Mouse (Mus musculus): Measurements from ENCODE around the gene Ppp1r16b.
A peak's percentile ranks its signal among the peaks of the same experiment; 100 is the strongest.
"Not testable (repeated sequence)": the region's sequence is repeated elsewhere in the genome, so short reads cannot be mapped to it uniquely, and the experiment has no call there.

Ppp1r16b gene

DNA sequence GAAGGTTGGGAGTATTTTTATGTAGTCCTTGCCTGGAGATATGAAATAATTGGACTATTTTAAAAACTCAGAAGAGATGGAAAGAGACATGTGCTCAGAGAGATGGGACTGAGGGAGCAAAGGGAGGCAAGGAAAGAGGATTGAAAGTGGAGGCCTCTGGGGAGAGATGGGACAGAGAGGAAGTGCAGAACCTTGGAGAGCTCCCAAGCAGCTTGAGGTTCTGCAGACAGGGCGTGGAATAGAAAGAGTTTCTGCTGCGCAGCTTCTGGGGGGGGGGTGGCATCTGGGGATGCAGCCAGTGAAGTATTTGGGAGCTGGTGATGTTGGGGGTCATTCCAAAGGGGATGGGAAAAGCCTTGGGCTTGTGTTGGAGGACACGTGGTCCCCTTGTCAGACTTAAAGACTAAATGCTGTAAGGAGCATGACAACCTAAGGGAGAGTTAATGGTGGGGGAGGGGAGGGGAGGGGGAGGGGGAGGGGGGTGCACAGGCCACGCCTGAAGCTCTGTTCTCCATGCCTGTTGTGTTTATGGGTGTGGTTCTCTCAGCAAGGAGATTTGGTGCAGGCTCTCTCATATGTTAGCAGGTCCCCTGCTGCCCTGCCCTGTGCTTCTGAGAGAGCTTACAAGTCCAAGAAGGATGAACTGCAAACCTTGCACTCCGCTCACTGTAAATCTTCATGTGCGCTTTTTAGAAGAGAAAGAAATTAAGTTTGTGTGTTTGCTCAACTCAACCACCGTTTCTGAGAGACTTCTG lies 63.0 kb downstream of the Ppp1r16b start:
- DNase-seq: no peak

DNA sequence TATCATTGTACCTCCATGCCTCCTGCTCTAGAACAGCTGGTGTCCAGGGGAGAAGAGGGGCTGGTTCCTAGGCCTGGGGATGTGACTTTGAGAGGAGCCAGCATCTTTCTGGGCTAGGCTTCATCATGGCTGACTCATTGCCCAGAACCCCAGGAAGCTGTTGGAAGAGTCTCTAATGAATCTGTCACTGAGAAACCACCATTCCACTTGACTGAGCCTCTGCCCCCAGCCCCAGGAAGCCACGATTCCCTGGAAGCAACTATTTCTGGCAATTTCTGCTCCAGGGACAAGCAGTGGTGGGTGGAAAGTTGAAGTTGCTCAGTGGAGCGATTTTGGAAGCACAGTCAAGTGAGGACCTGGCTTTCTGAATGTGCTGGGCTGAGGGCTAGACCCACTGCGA lies 65.7 kb downstream of the Ppp1r16b start:
- no peak for DNase-seq

DNA sequence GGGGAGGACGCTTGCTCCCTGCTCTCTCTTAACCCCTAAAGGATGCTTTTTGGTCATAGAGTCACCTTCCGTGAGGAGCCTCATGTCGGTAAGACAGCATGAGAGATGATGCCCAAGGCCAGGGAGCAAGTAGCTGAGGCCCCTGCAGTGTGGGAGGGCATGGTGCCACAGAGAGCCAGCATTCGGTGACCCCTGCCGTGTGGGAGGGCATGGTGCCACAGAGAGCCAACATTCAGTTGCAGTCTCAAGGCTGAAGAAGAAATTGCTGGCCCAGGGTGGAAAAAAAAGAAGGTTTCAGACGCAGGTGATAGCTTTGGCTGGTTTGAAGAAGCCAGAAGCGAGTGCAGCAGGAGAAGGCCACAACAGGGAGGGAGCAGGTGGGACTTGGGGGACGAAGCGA lies 67.3 kb downstream of the Ppp1r16b start:
- DNase-seq: no peak

DNA sequence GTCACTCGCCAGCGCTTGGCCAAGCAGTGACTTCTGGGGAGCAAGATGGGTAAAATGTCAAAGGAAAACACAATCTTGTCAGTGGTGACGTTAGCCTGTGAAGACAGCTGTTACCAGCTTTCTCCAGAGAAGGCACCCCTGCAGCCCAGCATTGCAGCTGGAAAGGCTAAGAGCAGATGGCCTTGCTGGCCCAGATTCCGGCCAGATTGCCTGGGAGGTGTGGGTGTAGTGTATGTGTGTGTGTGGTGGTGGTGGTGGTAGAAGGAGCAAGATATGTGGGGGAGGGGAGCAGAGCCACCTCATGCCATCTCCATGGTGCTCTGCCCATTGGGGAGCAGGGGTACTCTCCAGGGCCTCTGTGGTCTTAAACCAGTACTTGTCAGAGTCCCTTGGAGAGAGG lies 67.9 kb downstream of the Ppp1r16b start:
- no peak for DNase-seq

DNA sequence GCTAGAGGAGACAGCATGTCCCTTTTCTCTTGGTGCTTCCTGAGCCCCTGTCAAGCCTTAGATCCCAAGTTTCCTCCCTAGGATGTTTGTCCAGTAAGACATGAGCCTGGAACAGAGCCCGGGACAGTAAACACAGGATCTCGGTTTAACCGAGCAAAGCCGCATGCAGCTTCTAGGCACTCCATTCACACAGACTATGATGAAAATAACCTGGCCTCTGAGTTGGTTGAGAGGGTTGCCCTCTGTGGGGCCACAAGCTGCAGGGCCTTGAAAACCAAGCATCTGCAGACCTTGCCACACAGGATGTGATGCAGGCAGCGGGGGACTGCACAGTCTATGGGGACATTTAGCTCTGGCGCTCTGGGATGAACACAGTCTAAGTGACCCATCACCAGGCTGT lies 68.7 kb downstream of the Ppp1r16b start:
- no peak for DNase-seq

DNA sequence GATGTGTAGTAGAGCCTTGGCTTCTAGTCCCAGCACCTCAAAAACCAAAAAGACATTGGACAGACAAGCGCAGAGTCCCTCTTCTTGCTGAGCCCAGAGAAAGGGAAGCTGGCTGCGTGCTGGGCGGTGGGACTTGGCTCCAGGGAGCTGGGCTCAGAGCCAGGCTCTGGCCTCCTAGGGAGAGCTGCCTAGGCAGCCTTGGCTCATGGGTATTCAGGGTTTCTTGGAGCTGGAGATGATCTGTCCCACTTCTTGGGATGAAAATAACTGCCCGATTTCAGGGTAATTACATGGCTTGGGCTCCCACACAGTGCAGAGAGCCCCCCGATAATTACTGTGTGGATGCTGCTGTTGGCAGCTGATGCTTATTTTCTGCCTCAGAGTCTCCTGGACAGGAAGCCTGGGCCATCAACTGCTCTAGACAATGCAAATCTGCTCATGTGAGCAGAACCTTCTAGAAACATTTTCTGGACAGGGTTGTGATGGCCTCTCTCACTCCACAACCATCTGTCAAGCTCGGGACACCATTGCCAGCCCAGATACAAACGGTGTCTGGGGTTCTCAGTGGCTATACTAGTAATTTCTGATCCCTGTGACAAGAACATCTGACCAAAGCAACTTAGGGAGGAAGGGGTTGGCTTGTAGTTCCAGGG lies 69.4 kb downstream of the Ppp1r16b start:
- no peak for DNase-seq

DNA sequence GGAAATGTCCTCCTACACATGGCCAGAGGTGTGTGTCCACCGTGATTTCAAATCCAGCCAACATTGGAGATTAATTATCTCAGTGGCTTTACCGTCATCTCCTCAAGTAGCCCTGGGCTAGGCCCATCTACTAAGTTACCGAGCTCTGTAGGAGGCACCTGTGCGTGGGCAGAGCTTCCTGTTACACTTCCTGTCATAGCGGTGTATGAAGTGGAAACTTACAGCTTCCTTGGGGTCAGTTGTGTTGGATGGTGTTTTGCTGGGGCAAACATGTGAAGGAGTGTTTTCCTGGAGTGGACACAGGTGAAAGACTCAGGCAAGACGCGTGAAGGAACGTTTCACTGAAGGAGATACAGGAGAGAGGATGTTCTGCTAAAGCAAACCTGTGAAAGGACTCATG lies 70.1 kb downstream of the Ppp1r16b start:
- no peak for DNase-seq

DNA sequence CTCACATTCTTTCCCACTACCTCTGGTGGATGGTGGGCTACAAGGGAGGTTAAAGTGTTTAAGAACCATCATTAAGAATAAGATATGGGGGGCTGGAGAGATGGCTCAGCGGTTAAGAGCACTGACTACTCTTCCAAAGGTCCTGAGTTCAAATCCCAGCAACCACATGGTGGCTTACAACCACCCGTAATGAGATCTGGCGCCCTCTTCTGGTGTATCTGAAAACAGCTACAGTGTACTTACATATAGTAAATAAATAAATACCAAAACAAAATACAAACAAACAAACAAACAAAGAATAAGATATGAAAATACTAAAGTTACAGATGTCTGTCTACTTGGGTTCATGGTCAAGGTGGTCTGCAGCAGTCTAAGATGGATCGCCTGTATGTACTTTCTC lies 71.0 kb downstream of the Ppp1r16b start:
- not testable (repeated sequence) for DNase-seq

DNA sequence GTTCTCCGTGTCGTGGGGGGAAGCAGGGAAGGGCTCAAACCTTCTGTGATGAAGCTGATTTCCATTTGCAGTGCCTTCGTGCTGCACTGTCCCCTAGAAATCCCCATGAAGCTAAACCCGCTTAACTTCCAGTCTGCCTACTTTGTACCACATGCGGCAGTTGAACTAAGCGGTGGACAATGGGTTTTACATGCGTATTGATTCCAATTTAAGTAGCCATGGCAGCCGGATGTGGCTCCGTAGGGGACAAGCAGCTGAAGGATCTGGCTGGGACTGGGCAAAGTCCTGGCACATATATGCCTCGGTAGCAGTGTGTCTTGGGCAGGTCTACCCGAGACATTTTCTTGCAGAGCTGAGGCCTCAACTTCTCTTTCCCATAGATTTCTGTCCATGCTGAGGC lies 73.4 kb downstream of the Ppp1r16b start:
- no peak for DNase-seq

DNA sequence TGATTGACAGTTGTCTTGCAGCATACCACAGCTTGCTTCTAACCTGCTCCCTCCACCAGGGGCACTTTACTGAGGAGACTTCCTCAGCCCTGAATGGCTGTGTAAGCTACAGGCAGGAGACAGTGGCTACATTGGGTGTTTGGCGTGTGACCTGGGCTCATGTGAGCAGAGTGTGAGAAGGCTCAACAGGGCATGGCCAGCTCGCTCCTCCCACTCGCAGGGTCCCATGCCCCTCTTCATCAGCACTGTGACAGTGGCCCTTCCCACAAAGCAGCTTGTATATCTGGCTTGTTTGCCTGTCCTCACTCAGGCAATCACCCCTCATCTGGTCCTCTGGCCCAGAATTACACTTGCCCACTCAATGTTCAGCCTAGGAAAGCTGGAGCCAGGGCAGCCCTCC lies 73.9 kb downstream of the Ppp1r16b start:
- DNase-seq: no peak

DNA sequence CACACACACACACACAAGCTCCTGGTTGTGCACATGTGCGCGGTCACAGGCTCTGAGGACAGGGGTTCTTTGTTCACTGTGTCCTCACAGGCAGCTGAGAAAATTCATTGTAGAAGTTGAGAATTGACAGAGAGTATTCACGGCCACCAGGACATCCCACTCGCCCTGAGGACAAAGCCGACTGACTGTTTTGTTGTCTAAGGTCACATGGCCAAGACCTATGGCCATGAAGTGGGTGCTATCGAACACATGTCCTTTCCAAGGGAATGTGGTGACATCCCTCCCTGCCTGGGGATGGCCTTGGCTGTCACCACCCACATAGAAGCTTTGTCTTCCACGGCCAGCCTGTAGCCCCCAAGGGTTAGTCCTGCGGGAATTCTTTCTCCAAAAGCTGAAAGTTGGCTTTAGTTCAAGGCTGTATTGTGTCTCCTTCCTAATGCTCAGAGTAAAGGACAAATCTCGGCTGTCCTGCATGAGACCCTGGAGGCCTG lies 75.9 kb downstream of the Ppp1r16b start:
- no peak for DNase-seq

DNA sequence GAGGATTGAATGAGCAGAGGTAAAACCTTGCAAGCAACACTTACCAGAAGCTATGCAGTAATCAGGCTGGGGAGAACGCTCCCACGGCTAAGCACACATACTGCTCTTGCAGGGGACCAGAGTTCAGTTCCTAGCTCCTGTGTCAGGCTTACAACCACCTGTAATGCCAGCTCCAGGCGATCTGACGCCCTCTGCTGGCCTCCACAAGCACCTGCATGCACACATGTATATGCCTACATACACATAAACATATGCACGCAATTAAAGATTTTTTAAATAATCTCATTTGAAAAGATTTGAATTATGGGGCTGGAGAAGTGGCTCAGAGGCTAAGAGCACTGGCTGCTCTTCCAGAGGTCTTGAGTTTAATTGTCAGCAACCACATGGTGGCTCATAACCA lies 77.2 kb downstream of the Ppp1r16b start:
- no peak for DNase-seq

DNA sequence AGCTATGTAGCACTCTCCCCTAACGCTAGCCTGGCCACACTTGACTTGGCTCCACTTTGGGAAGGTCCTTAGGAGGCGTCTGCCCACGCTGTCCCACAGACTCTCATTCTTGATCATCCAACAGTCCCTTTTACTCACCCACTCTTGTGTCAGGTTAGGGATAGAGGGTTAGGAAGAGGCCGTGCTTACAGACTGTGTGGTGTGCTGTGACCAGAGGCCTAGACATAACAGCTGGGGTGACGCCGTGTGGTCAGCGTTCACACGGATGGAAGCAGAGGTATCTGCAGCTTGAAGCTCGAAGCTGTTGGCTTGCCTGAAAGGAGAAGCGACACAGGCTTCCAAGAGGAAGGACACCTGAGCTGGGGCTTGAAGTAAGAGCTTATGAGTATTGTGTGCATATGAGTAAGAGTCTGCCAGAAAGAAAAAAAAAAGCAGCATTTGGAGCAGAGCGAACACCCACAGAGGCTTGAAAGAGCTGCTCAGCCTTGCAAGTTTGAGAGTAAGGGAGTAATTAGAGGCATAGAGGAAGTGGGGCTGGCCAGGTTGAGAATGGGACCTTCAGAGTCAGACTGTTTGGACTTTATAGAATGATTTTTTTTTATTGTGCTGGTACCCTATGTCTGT lies 78.4 kb downstream of the Ppp1r16b start:
- DNase-seq: no peak

DNA sequence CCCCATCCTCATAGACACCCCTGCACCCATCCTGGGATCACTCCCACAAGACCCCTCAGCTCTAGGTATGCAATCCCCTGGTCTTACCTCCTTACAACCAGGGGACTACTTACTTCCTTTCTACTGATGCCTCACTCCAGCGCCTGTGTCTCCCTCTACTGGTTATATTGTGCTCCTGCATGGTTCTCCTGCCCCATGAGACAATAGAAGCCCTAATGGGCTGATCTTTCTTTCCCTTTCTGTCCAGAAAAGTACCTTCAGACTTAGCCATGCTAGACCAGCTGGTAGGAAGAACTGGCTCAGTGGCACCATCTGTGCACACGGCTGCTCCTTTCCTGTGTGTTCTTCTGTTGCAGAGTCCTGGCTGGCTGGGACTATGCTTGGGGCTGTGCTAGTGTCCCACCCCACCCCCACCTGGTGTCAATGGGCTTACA lies 79.9 kb downstream of the Ppp1r16b start:
- DNase-seq: no peak

DNA sequence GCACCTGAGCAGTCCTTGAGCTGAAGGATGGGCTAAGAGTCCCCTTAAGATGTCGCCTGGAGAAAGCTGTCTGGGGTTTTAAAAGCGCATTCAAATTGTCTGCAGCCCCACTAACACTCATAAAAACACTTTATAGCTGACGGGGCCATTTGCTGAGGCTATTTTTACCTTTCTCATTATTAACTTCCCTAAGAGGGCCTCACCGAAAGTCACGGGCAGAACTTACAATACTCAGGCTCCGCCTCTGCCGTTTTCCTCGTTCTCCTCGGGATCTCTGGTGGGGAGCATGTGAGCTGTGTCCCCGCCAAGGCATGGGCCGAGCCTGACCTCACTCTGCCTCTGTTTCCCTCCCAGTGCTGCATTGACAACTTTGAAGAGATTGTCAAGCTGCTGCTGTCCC lies 81.0 kb downstream of the Ppp1r16b start:
- no peak for DNase-seq

DNA sequence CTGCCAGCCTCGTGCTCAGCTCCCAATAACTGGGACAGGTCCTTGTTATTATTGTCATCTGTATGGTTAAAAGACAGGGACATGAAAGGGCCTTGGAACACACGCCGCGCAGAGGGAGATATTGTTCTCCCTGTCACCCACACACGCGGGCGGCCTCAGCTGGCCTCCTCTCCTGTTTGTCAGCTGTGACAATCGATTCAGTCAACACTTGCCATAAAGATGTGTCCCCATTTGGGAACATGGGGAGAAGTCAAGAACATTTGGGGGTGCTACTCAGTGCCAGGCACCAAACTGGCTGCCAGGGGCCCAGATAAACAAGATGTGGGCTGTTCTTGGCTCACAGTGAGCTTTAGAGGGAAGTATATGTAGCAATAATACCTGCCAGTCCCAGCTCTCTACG lies 84.2 kb downstream of the Ppp1r16b start:
- DNase-seq: no peak

DNA sequence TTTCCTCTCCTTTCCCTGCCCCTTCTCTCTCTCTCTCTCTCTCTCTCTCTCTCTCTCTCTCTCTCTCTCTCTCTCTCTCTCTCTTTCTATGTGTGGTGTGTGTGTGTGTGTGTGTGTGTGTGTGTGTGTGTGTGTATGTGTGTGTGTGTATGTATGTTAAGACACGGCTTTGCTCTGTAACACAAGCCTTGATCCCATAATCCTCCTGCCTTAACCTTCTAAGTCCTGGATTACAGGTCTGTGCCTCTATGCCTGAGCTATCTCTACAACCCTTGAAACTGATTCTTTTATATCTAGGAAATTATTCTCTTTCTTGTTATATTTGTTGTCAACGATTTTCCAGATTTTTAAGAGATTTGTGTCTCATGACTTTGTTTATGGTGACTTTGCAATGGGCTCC lies 95.0 kb downstream of the Ppp1r16b start:
- DNase-seq: no peak

DNA sequence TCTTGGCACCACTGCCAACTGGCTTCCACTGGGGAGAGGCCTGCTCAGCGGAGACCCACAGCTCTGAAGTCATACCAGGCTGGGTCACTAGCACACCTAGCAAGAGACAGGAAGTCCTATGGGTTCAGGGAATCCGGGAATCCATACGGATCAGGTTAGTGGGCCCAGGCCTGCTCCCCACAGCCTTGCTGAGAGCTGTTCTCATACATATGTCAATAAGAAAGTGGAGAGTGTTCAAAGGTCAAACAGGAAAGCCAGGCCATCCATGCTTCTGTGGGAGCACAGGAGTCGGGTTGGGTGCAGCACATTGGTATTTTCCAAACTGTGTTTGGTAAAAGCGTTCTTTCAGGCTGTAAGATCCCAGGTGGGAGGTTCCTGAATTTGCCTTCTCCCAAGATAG lies 97.1 kb downstream of the Ppp1r16b start:
- DNase-seq: no peak

DNA sequence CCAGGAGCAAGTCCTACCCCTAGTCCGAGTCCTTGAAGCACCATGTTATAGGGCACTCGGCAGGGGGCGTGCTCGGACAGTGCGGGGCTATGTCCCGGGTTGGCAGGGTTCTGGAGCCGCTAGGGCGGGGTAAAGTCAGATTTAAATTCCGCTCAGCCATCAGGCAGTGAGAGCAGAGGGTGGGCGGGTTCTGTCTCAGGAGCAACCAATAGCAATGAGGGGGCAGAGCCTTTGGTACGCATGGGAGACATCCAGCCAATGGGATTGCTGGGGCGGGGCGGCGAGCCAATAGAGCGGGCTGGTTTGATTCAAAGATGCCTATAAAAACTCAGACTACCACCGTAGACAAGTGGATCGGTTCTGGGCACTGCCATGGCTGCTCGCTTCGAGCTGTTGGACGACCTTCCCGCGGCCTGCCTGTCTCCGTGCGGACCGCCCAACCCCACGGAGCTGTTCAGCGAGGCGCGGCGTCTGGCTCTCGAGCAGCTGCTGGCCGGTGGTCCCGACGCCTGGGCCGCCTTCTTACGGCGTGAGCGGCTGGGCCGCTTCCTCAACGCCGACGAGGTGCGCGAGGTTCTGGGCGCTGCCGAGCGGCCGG lies 102.6 kb downstream of the Ppp1r16b start, which contains the start of gene Fam83d:
Fam83d (plus strand) TSS at position 352 of the 598 bp plus-strand sequence.
- DNase-seq: peak; percentile 55

DNA sequence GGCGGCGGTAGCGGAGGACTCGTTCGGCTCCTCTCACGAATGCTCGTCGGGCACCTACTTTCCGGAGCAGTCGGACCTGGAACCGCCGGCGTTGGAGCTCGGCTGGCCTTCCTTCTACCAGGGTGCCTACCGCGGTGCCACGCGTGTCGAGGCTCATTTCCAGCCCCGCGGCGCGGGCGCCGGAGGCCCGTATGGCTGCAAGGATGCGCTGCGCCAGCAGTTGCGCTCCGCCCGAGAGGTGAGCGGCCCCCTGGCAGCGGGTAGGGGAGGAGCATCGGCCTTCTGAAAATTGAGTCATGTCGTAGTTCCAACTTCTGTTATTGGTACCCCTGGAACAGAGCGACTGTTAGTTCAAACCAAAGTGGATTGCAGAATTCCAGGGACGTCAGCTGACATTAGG lies 103.2 kb downstream of the Ppp1r16b start:
- DNase-seq: no peak

DNA sequence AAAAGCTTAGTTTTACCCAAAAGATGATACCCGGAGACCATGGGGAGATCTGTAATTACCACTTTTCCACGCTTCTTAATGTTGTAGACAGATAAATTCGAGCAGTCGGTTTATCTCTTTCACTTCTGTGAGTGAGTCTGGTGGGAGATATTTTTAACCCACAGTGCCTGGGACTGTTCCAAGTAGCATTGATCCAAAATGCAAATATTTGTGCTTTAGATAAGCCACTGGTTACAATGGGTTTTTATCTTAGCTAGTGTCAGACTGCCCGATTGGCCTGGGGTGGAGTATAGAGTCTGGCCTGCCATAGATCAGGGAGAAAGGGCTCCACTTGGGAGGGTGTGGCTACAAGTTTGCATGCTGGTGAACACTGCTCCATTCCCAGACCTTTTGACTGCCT lies 103.6 kb downstream of the Ppp1r16b start:
- DNase-seq: no peak

DNA sequence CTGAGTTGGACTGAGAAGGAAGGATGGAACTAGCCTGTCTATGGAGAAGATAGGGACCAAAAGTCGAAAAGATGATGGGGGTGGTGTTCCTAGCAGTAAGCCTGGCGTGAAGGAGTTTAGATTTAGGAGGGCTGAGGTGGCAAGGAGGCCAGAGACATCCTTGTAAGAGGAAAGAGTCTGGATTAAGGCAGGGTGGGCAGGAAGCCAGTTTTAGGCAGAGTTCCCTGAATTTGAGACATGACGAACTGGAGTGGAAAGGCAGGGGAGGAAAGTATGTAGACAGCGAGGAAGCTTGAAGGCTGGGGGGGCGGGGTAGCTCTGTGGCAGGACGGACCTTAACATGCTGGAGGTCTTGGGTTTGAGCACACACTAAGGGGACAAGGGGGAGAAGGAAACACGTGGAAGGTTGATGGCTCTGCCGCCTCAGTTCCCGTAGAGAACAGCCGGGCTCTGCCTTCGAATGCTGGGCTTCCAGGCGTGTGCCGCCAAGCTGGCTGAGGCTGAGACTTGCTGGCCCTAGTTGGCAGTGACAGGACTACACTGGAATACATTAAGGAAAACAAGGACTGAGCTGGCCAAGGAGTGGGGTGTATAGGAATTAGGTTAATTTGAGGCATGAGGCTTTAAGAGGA lies 105.0 kb downstream of the Ppp1r16b start:
- DNase-seq: no peak

All from cerebellum, adult 8-10 months (tissue).